Mouse (Mus musculus): ENCODE measurements around the gene Gnas.
"Not testable (repeated sequence)": the region's sequence is repeated elsewhere in the genome, so short reads cannot be mapped to it uniquely, and the experiment has no call there.

The Gnas gene

DNA sequence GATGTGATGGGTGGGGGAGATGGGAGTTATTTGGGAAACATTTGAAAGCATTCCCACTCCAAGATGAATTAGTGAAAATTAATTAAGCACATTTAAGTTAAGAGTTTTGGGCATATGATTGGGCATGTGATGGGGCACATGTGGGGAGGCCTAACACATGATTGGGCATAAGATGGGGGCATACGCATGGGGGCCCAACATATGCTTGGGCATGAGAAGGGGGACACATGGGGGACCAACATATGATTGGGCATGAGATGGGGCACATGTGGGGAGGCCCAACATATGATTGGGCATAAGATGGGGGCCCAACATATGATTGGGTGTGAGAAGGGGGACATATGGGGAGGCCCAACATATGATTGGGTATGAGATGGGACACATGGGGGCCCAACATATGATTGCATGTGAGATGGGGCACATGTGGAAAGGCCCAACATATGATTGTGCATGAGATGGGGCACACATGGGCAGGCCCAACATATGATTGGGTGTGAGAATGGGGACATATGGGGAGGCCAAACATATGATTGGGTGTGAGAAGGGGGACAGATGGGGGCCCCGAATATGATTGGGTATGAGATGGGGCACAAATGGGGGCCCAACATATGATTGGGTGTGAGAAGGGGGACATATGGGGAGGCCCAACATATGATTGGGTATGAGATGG, 63.0 kb downstream of the Gnas start:
- not testable (repeated sequence) for DNase-seq (ENCODE audit: low read depth in 2 of 2, low spot score in 2 of 2)

DNA sequence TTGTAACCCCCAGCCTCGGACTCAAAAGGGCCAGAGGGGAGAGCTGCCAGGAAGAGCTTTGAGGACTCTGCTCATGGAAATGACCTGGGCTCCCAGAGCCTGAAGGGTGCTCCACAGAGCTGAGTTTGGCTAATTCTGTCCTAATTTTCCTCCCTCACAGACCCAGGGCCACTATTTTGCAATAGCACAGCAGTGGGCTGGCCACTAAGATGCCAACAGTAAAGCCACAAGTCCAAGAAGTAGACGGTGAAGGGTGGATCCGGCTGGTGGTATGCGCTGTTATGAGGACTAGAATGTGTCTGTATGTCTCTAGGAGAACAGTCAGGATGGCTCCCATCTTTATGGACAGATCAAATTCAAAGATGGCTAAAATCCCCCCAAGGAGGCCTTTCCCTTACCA, 74.4 kb downstream of the Gnas start:
- no peak for DNase-seq (ENCODE audit: low read depth in 2 of 2, low spot score in 2 of 2)

DNA sequence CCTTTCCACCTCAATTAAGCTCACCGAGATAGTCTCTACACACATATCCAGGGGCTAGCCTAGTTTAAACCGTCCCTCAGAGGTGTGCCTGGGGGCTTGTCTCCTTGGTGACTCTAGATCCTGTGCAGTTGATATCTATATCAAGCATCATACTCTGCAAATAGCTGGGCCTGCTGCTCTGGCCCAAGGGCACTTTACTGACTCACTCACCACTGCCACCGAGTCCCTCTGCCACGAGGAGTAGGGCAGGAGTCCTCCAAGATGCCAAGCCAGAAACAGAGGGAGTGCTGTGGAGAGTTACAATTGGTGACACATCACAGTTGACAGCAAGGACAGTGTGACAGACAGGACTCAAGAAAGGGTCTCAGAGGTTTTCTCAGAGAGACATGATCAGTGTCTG, 75.5 kb downstream of the Gnas start:
- DNase-seq (ENCODE audit: low read depth in 2 of 2, low spot score in 2 of 2) = no peak

DNA sequence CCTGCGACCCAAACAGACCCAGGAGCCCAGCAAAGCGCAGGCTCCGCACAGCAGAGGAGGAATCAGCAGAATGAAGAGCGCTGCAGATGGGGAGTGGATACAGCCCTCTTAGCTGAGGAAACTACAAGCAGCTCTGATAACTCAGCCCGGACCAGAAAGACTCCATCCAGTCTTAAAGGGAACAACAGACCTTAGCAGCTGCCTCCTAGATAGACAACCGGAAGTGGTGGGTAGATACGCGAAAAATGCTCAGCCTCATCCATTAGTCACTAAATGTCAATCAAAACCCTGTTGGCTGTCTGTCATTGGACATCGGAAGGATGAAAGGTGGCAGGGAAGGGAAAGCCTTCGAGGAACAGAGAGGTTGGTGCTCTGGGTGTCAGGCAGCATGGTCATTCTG, 82.5 kb downstream of the Gnas start:
- DNase-seq (ENCODE audit: low read depth in 2 of 2, low spot score in 2 of 2) = no peak

DNA sequence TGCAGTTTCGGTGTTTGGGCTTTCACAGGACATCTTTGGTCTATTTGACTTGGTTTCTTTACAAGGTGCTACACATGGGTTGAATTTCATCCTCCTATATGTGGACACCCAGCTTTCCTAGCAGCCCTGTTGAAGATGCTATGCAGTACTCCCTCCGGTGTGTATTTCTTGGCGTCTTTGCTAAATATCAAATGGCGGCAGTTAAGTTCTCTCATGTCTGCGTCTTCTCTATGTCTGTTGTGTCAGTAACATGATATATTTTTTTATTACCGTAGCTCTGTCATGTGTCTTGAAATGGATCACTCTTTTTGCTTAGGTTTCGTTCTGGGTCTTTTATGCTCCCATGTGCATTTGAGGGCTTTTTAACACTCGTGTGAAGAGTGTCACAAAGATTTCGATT, 96.9 kb downstream of the Gnas start:
- no peak for DNase-seq (ENCODE audit: low read depth in 2 of 2, low spot score in 2 of 2)

DNA sequence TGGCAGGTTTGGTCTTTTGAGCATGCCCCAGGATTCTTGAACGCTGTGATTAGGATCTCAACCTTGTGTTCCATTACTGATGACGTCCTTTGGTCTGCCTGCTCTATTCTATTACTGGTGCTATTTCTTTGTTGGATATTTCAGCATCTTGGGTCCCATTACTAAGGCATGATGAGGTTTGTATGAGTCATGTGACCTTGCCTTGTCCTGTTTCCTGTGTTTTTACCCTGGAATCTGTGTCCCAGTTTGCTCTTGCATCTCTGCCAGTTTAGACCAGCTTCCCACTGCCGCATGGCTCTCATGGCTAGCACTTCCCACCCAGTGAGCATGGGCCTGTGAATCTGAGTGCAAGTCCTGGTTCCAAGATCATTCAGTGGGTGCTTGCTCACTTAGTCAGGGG, 107.8 kb downstream of the Gnas start:
- no peak for DNase-seq (ENCODE audit: low read depth in 2 of 2, low spot score in 2 of 2)

DNA sequence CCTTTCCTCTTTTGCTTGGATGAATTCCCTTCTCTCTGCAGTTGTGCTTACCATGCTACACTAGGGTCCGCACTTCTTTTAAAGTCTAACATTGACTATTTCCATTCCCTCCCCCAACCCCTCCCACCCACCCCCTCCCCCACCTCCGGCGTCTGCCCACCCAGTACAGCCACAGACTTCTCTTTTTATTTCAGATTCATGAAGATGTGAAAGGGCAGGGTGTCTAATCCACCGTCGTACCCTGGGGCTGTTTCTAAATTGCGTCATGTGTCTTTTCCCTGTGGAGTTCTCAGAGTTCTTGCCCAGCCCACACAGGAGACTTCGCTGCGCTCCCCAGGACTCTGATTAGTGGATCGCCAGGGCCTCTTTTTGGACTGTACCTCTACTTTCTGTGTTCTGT, 108.4 kb downstream of the Gnas start:
- DNase-seq (ENCODE audit: low read depth in 2 of 2, low spot score in 2 of 2) = no peak

DNA sequence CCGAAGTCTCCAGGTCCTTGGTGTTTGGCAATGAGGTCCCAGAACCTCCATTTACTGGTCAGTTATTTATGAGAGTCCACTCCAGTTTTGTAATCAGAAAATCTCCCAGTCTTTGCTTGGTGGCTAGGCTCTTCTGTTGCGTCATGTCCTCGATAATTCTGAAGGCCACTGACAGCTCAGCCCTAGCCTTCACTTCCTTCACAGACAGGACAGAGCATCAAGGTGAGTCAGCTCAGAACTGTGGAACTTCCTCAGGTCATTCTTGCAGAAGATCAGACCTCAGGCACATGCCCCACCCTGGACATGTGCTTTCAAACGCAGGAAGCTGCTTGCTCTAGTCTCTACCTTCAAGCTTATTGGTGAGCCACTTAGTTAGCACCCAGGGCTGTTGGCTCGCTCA, 109.3 kb downstream of the Gnas start:
- DNase-seq (ENCODE audit: low read depth in 2 of 2, low spot score in 2 of 2) = no peak

Data from CD8-positive naive resting alpha-beta T cell, adult 2 months (primary cell).